Mouse (Mus musculus): Measurements from ENCODE around the gene Angpt4.

Angpt4 gene

DNA sequence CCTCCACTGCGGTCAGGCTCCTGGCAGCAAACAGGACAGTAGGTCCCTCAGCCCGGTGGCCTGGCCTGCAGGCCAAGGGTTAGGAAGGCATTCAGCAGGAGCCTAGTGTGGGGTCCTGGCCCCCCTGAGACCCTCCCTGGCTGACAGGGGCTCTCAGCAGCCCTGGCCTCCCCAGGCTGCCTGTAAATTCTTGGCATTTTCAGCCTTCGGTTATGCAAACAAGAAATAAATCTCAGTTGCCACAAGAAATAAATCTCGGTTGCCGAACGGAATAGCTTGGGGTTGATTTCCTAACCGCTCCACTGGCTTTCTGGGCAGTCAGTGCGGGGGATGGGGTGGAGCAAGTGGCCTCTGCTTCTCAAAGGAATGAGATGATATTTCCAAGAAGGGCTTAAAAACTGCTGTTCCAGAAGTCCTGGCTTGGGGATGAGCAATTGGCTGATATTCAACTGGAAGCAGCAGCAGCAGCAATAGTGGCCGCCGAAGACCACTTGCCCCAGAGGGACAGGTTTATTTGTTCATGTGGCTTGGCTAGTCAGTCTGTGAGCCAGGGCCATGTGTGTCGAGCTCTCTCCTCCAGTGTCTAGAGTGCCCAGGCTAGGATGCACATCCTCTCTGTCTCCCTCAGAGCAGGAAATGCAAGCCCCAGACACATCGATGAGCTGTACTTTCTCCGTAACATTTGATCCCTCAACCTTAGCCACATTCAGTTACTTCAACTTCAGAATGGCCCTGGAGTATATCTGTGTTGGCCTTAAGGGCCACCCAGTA lies 5.2 kb downstream of the Angpt4 start:
- DNase-seq, result peak; percentile 51

- no peak for DNase-seq
Observed at GRCm38 (mm10) chr2:151919140-151919539, 8.1 kb downstream of the Angpt4 start.

GRCm38 (mm10) chr2:151921068-151921467 lies 10.1 kb downstream of the Angpt4 start:
- DNase-seq, result no peak

DNA sequence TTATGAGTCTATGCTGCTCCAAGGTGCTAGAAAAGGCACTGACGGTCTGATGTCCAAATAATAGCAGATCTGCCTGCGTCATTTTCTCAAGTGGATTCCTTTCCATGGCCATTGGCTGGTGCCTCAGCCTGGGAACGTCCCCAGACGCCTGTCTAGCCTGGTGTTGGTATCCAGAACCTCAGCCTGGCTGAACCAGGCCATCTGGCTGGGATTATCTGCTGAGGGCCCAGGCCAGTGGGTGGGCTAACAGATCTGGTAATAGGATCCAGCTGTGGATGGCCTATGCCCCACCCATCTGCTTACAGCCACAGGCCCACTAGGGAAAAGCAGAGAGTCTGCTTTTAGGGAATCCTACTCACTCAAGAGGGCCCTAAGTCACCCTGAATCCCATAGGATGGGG lies 10.6 kb downstream of the Angpt4 start:
- no peak for DNase-seq

DNA sequence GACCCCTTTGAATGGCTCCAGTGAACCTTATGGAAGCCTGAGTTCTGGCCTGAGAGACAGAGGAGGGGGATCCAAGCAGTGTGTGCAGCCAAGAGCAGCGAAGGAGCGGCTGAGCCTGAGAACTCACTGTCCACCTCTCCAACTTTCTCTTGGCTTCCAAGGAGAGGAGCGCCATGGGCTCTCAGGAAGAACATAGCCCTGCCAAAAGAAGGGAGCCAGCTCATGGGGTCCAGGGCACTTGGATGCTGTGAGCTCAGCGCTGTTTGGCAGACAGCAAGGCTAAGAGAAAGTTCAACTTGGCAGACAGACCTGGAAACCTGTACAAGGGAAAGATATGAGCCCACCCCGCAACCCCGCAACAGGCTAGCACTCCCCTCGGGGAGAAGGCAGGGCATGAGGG lies 13.3 kb downstream of the Angpt4 start:
- no peak for DNase-seq

- no peak for DNase-seq
Observed at GRCm38 (mm10) chr2:151925715-151926114, 14.7 kb downstream of the Angpt4 start.

DNA sequence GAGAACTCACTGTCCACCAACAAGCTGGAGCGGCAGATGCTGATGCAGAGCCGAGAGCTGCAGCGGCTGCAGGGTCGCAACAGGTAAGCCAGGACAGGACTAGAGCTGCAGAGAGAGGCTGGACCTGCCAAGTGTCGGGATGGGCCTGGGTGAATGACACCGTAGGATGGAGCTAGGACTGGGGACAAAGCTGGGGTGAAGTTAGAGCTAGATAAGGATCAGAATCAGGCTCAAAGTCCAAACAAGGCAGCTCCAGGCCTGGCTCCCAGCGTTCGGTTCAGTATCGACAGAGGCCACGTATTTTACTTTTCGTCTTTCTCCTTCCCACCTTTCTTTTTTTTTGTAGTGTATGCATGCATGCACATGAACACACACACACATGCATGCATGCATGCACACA lies 16.1 kb downstream of the Angpt4 start:
- DNase-seq, result no peak

- DNase-seq, result peak; percentile 94
Observed at GRCm38 (mm10) chr2:151930389-151931074, 19.5 kb downstream of the Angpt4 start.

DNA sequence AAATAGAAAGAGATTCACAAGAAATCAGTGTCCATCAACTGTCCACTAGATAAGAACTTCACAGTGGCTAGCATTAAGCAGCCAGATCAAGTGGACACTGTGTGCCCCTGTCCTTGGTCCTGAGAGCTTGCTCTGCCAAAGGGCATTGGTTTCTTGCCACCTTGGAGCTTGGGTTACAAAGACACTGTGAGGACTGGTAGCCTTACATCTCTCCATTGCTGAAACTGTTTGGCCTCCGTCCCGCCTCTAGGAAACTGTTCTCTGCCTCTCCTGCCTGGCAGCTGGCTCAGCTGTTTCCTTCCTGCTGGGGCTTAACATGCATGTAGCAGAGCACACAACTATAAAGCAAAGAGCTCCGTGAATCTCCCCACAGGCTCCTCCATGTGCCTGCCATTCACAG lies 26.9 kb downstream of the Angpt4 start:
- DNase-seq, result peak; percentile 42

- peak; percentile 52 for DNase-seq
Observed at GRCm38 (mm10) chr2:151938780-151939200, 27.8 kb downstream of the Angpt4 start.

- DNase-seq, result no peak
Observed at GRCm38 (mm10) chr2:151939651-151940420, 28.8 kb downstream of the Angpt4 start.

GRCm38 (mm10) chr2:151941269-151941668 lies 30.3 kb downstream of the Angpt4 start:
- DNase-seq, result peak; percentile 69

DNA sequence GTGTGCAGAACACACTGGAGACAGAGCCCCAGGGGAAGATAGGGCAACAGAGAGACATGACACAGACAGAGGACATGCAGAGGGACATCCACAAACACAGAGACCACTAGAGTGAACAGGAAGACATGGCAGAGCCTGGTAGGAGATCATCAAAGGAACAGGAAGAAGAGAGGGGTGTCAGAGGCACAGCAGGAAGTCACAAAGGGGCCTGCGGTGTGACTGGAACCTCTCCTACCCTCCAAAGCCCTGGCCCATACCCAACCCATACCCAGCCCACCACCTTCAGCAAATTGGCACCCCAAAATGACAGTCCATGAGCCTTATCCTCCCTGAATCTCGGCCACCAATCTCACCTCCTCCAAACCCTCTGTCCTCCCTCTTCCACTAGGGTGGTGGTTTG lies 33.1 kb downstream of the Angpt4 start:
- DNase-seq, result no peak

GRCm38 (mm10) chr2:151947617-151948016 lies 36.6 kb downstream of the Angpt4 start:
- DNase-seq, result no peak

- DNase-seq, result no peak
Observed at GRCm38 (mm10) chr2:151948311-151948710, 37.3 kb downstream of the Angpt4 start.

DNA sequence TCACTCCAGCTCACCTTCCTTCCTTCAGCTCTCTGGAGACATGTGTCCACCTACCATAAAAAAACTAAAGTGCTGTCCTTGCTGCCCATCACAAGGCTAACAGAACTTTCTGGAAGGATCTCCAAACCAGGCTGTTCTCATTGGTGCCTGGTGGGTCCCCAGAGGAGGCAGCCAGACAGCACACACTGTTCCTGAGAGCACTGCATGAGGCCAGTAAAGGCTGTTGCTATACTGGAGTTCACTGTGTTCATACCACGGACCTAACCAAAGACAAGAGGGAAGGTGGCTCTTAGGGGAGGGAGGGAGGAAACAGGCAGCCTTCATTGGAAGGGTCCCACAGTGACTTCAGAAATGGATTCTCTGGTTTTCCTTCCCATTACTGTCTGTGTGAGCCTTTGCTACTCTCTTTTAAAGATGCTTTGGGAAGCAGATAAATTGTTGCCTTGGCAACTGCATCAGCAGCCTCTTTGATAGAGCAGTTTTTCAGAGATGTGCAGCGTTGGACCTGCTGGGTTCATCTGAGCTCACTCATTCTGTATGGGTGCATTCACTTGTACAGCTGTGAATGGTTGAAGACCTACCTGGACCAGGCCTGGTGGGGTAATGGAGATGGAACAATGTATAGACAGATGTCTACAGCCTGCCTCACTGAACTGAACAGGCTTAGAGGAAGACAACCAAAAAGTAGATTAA lies 38.2 kb downstream of the Angpt4 start:
- no peak for DNase-seq

DNA sequence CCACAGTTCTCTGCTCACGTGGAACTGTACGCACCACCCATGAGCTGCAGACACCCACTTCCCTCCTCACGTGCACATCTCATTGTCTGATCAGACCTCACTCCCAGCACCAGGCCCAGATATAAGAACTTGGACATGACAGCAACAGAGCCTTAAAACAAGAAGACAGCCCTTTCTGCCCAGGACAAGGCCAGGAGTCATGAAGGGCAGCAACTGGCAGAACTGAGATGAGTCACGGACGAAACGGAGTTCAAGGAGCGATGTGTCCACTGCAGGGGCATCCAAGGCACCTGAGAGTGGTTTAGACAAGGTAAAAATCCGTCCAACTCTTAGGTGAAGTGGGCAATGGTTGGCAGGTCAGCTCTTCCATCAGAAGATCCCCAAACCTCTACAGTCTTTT lies 42.7 kb downstream of the Angpt4 start:
- DNase-seq, result no peak

GRCm38 (mm10) chr2:151956500-151957137 lies 45.6 kb downstream of the Angpt4 start:
- no peak for DNase-seq

DNA sequence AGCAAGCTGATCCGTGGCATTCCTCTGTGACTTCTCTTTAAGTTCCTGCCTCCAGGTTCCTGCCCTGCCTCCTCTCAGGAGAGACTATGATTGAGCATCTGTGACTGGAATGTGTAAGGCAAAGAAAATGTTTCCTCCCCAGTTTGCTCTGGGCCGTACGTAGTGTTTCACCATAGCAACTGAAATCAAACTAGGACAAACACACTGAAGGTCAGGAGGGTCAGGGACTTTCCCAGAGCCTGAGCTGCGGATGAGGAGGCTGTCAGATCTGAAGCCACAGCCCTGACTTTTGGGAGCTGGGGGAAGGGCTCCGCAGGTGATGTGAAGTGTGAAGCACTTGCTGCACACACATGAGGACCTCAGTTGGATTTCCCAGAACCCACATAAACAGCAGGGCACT lies 48.3 kb downstream of the Angpt4 start:
- DNase-seq, result peak; percentile 51

DNA sequence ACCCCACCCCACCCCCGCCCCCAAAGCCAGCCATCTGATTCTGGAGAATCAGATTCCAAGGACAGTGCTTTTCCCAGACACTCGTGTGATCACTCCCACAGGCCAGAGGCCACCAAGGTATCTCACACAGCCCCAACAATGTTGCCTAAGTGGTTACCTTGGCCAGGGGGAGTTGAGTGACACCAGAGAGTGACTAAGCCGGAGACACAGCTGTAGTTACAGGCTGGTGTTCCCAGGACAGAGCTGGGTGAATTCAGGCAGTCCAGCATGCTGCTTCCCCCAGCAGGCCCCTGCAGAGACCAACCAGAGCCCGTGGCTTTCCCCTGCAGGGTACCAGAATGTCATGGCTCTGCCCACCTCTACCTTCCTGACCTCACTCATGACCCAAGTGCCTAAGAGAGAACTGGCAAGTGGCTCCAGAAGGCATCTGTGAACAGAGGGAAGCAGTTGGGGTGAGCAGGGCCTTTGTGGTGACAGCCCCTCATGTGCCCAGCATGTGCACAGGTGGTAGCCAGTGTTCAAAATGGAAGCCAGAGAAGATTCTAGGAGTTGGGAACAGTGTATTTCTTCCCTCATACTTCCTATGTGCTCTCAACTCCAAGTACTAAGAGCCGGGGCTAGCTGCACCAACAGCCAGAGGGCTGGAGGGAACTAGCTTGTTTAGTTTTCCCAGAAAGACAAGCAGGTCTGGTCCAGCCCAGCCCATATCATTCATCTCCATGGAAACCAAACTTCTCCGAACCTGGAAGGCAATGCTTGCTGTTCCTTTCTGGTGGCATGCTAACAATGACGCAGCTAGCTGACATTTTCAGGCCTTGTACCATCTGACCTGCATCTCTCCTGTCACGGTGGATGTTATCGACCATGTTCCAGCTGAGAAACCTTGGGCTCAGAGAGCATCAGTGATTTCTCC lies 50.5 kb downstream of the Angpt4 start:
- DNase-seq, result no peak

- DNase-seq, result peak; percentile 81
Observed at GRCm38 (mm10) chr2:151962474-151962873, 51.5 kb downstream of the Angpt4 start.
